Mouse (Mus musculus): Measurements from ENCODE around the gene Asl.

Asl gene

DNA sequence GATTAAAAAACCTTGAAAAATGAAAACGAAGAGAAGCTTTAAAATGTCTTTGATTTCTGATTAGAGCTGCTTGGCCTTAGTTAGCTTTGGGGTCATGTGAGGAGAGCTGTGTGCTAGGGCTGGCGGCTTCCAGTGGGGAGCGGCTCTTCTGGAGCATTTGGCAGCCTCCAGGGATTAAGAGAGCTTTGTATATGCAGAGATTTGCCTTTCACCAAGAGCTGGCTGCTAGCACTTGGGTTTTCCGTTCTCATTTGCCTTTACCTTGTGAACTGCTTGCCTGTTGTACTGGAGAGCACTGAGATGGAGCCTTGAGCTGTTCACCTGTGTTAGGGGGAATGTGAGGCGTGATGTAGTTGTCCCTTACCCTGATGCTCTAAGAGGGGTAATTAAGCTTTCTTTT is 23.5 kb upstream of the Asl start:
- no peak for TF ChIP-seq GATA4 (IDR thresholded peaks at IDR 0.05; ENCODE audit: insufficient replicate concordance, low read length)

DNA sequence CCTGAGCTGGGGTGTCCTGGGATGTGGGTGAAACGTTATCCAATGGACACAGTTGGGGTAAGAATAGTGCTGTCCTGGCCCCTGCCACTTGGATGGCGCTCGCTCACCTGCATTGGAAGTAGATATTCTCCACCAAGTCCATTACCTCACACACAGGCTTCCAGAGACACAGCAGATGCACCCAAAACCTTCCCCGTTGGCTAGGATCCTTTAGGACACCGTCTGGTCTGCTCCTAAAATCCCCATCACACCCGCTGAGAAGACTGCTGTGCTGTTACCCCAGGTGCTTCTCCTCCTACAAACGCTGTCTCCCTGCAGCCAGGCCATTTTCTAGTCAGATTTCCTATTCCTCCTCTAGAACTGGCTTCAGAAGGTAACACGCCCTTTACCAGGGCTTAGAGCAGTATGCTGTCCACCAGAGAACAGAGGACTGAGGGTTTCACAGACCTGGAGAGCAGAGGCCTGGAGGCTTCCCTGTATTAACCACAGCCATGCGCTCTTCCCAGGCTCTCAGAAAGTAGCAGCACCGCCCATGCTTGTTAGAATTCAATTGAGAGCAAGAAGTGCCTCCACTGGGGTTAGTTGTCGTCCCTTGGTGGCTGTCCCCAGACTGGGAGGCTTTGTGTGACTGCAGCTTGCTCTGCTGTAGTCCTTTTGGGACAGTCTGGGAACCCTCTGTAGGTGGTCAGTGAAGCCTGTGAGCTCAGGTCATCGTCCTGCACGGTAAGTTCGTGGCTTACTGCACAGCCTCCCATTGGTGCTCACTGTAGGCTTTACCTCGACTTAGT is 22.2 kb upstream of the Asl start:
- no peak for TF ChIP-seq GATA4 (IDR thresholded peaks at IDR 0.05; ENCODE audit: insufficient replicate concordance, low read length)

DNA sequence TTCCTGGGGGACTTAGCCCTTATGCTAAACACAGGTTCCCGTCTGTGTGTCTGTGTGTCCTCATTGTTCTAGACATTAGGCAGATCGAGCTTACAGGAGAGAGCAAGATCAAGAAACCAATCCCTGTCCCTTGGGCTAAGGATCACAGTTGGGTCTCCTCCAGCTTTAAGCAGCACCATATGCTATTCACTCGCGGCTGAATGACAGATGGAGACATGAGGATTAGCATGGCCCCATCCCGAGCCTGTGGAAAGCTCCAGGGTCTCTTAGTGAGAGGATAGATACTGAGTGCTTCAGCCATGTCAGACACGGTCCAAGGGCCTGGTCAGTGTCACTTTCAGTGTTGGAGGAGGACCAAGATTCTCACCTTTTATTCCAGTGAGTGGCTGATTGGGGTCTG is 21.4 kb upstream of the Asl start:
- TF ChIP-seq GATA4 (IDR thresholded peaks at IDR 0.05; ENCODE audit: insufficient replicate concordance, low read length), result no peak

GRCm38 (mm10) chr5:130048786-130049520 is 19.9 kb upstream of the Asl start:
- TF ChIP-seq GATA4 (IDR thresholded peaks at IDR 0.05; ENCODE audit: insufficient replicate concordance, low read length), result no peak

- TF ChIP-seq GATA4 (IDR thresholded peaks at IDR 0.05; ENCODE audit: insufficient replicate concordance, low read length), result no peak
Observed at GRCm38 (mm10) chr5:130047013-130047412, 18.0 kb upstream of the Asl start.

DNA sequence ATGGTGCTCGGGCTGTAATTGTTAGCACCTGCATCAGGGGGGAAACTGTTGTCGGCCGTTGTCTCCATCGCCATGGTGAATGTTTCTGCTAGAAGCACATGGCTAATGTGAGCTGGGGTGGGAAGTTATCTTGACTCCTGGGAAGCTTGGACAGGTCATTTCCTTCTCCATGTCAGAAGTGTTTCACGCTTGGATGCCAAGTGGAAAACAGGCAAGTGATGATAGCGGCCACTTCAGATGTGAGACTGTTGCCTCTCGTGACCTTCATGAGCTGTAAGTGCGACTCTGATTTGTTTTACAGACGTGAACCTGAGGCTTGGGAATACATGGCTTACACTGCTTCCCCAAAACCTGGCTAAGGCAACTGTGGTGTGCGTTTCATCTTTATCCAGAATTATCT is 17.5 kb upstream of the Asl start:
- no peak for TF ChIP-seq GATA4 (IDR thresholded peaks at IDR 0.05; ENCODE audit: insufficient replicate concordance, low read length)

- TF ChIP-seq GATA4 (IDR thresholded peaks at IDR 0.05; ENCODE audit: insufficient replicate concordance, low read length), result no peak
Observed at GRCm38 (mm10) chr5:130046100-130046499, 17.1 kb upstream of the Asl start.

DNA sequence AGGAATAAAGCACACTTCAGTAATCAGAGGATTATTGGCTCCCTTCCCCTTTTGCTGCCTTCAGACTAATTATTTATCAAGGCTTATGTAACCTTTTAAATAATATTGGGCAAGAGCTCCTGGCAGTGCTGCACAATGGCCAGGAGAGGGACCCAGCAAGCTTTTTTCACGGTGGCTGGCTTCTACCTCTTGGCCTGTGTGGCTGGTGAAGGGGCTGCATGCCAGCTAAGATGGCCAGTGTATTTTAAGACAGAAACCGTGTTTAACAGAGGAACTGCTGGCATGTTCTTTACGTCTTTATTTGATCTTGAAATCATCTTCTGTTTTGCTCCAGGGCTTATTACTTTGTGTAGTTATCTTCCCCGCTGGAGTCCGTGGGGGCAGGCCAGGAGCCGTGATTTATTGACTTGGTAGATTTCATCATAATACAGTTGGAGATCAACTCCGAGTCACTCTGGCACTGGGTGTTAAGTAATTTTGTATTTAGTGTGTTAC is 15.2 kb upstream of the Asl start:
- TF ChIP-seq GATA4 (IDR thresholded peaks at IDR 0.05; ENCODE audit: insufficient replicate concordance, low read length), result peak; percentile 47; the same call in 1 of the 2 replicates

- no peak for TF ChIP-seq GATA4 (IDR thresholded peaks at IDR 0.05; ENCODE audit: insufficient replicate concordance, low read length)
Observed at GRCm38 (mm10) chr5:130043741-130044140, 14.7 kb upstream of the Asl start.

DNA sequence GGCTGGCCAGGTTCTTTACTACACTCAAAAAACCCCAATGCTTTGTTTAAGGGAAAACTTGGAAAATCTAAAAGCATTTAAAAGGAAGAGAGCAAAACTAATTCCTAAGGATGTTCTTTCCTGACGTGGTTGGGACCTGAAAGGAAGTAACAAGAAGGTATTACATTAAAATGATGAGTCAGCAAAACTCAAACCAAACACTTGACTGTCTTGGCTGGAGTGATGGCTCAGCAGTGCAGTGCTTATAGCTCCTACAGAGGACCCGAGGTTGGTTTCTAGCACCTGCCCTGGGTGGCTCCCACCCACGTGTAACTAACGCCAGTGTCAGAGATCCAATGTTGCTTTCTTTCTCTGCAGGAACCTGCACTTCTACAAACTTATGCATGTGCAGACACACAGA is 12.2 kb upstream of the Asl start:
- TF ChIP-seq GATA4 (IDR thresholded peaks at IDR 0.05; ENCODE audit: insufficient replicate concordance, low read length), result no peak

DNA sequence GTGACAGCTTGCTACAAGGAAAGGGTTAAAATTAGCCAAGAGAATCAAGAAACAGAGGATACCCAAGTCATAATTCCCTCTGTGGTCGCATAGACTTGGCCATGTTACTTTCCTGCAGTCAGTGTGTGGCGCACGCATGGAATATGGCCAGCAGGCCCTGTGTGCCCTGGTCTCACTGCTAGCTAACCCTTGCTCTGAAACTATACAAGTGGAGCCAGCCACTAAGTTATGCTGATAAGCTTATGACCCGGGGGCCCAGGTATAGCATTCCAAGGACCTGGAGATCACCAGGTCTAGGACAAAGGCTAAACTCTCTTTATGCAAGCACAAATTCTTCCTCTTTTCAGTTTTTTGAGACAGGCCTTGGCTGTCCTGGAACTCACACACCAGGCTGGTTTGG is 11.8 kb upstream of the Asl start:
- no peak for TF ChIP-seq GATA4 (IDR thresholded peaks at IDR 0.05; ENCODE audit: insufficient replicate concordance, low read length)

DNA sequence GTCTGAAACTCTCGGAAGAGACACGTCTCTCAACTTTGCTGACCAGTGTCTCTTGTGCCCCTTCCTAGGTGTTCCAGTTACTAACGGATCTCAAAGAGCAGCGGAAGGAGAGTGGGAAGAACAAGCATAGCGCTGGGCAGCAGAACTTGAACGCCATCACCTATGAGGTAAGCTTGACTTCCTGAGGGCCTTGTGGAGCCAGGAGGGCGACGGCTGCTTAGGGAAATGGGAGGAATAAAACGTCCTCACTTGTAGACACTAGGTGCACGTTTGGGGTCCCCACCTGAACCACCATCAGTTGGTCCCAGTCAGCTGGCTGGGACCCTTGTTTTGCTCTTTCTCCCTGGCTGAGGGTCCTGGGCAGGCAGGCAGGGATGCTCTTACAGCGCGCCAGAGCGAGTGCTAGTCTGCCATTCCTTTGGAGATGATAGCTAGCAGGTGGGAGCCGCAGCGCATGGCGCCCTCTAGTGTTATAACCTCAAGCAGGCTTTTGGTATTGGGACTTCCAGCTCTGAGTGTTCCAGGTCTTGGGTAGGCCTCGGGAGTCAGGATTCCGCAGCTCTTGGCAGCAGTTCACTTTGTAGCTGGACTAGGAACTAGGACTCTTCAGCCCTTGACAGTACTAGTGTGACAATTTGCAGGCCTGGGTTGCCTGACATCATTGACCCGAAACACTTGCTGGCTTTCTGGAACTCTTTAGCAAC is 8.9 kb upstream of the Asl start:
- no peak for TF ChIP-seq GATA4 (IDR thresholded peaks at IDR 0.05; ENCODE audit: insufficient replicate concordance, low read length)

GRCm38 (mm10) chr5:130033869-130034268 is 4.8 kb upstream of the Asl start:
- TF ChIP-seq GATA4 (IDR thresholded peaks at IDR 0.05; ENCODE audit: insufficient replicate concordance, low read length), result peak; percentile 27; the same call in 1 of the 2 replicates

GRCm38 (mm10) chr5:130031410-130032390 is 2.7 kb upstream of the Asl start:
- no peak for TF ChIP-seq GATA4 (IDR thresholded peaks at IDR 0.05; ENCODE audit: insufficient replicate concordance, low read length)
